Mouse (Mus musculus) intestine, embryonic 15.5 days (tissue): ENCODE measurements at regions not wholly inside any gene's neighbourhood (a gene's known extent, or its start where the extent isn't known, plus 50 kb on each side); places are given as distances from the start of the nearest gene placed in this dataset.

Source experiments
- ATAC-seq: fragments of 200-750 bp; cut with Nextera tagmentation; 2 replicates; pipeline ENCODE4 v1.8.0; 2017; ENCODE audit warnings: moderate TSS enrichment, moderate library complexity
- H3K27ac ChIP-seq: fragments of 300-500 bp; sonication (generic); 2 replicates; pipeline ENCODE4 v1.5.1; 2015; ENCODE audit warnings: mild to moderate bottlenecking, inconsistent platforms
- H3K27me3 ChIP-seq: fragments of 300-500 bp; sonication (generic); replicated peaks from 2 replicates; pipeline ENCODE4 v1.6.1; 2015; ENCODE audit warnings: inconsistent platforms
- H3K36me3 ChIP-seq: fragments of 300-500 bp; sonication (generic); 2 replicates; pipeline ENCODE4 v1.6.1; 2015; ENCODE audit warnings: inconsistent platforms
- H3K4me1 ChIP-seq: fragments of 300-500 bp; sonication (generic); replicated peaks from 2 replicates; pipeline ENCODE4 v1.6.1; 2015; ENCODE audit warnings: inconsistent platforms
- H3K4me2 ChIP-seq: fragments of 300-500 bp; sonication (generic); replicated peaks from 2 replicates; pipeline ENCODE4 v1.6.1; 2015; ENCODE audit warnings: mild to moderate bottlenecking, inconsistent platforms
- H3K4me3 ChIP-seq: fragments of 300-500 bp; sonication (generic); replicated peaks from 2 replicates; pipeline ENCODE4 v1.5.1; 2015; ENCODE audit warnings: inconsistent platforms
- H3K9ac ChIP-seq: fragments of 300-500 bp; sonication (generic); 2 replicates; pipeline ENCODE4 v1.6.1; 2015; ENCODE audit warnings: inconsistent platforms
- H3K9me3 ChIP-seq: fragments of 300-500 bp; sonication (generic); 2 replicates; pipeline ENCODE4 v1.6.1; 2016; ENCODE audit warnings: inconsistent platforms
- WGBS: fragments of 180-500 bp; shearing (Covaris S2); methylation state at CpG from one replicate; pipeline ENCODE4 v1.1.7; 2015; 5-methylcytosine and 5-hydroxymethylcytosine counted together

- Histone ChIP-seq H3K4me1 (no peaks in the 10 kb centered on the region), H3K9me3 (no peaks in the 10 kb centered on the region), H3K9ac (no peak overlapping the region), H3K27me3 (no peaks in the 10 kb centered on the region), H3K27ac (no peak overlapping the region), H3K36me3 (no peaks in the 10 kb centered on the region), H3K4me2 (no peak overlapping the region), H3K4me3 (no peak overlapping the region)
- 63% methylated on average over 2 of the region's 2 CpGs for WGBS
- ATAC-seq, result no peak
These were observed 115.0 kb downstream of the D3Ertd751e start for GRCm38 (mm10) chr3:41857446-41857845.

GRCm38 (mm10) chr3:41862674-41863073 is 120.3 kb downstream of the D3Ertd751e start:
- H3K4me1 ChIP-seq, result no peaks in the 10 kb centered on the region
- no peaks in the 10 kb centered on the region for H3K9me3 ChIP-seq
- no peak overlapping the region for H3K4me3 ChIP-seq
- no peak for ATAC-seq
- H3K27me3 ChIP-seq, result no peaks in the 10 kb centered on the region
- H3K36me3 ChIP-seq, result no peaks in the 10 kb centered on the region
- no peak overlapping the region for H3K27ac ChIP-seq
- no peak overlapping the region for H3K4me2 ChIP-seq
- no peak overlapping the region for H3K9ac ChIP-seq

GRCm38 (mm10) chr3:41908952-41909351 is 166.5 kb downstream of the D3Ertd751e start:
- no peak overlapping the region for H3K4me3 ChIP-seq
- no peaks in the 10 kb centered on the region for H3K9me3 ChIP-seq
- 80% methylated on average over 6 of the region's 6 CpGs for WGBS
- H3K36me3 ChIP-seq, result no peaks in the 10 kb centered on the region
- no peaks in the 10 kb centered on the region for H3K27me3 ChIP-seq
- no peak overlapping the region for H3K27ac ChIP-seq
- H3K9ac ChIP-seq, result no peak overlapping the region
- no peak for ATAC-seq
- H3K4me2 ChIP-seq, result no peak overlapping the region
- H3K4me1 ChIP-seq, result no peaks in the 10 kb centered on the region

GRCm38 (mm10) chr3:41913190-41913589 is 170.8 kb downstream of the D3Ertd751e start:
- H3K4me3 ChIP-seq, result no peak overlapping the region
- H3K36me3 ChIP-seq, result no peaks in the 10 kb centered on the region
- H3K4me1 ChIP-seq, result no peaks in the 10 kb centered on the region
- H3K27ac ChIP-seq, result no peak overlapping the region
- H3K9ac ChIP-seq, result no peak overlapping the region
- H3K4me2 ChIP-seq, result no peak overlapping the region
- H3K9me3 ChIP-seq, result no peaks in the 10 kb centered on the region
- no peak for ATAC-seq
- 83% methylated on average over 2 of the region's 2 CpGs for WGBS
- no peaks in the 10 kb centered on the region for H3K27me3 ChIP-seq

- Histone ChIP-seq H3K27me3 (no peaks in the 10 kb centered on the region), H3K9me3 (no peaks in the 10 kb centered on the region), H3K4me2 (no peak overlapping the region), H3K4me3 (no peak overlapping the region), H3K9ac (no peak overlapping the region), H3K36me3 (no peaks in the 10 kb centered on the region), H3K27ac (no peak overlapping the region), H3K4me1 (no peaks in the 10 kb centered on the region)
- ATAC-seq, result no peak
- 47% methylated on average over 4 of the region's 4 CpGs for WGBS
These were observed 197.4 kb downstream of the D3Ertd751e start for GRCm38 (mm10) chr3:41939843-41940242.

GRCm38 (mm10) chr3:41942964-41943363 is 200.6 kb downstream of the D3Ertd751e start:
- no peak for ATAC-seq

GRCm38 (mm10) chr3:41949404-41949803 is 207.0 kb downstream of the D3Ertd751e start:
- 71% methylated on average over 2 of the region's 2 CpGs for WGBS
- Histone ChIP-seq H3K27ac (no peak overlapping the region), H3K4me3 (no peak overlapping the region), H3K9ac (no peak overlapping the region), H3K4me2 (no peak overlapping the region), H3K27me3 (no peaks in the 10 kb centered on the region), H3K36me3 (no peaks in the 10 kb centered on the region), H3K9me3 (no peaks in the 10 kb centered on the region), H3K4me1 (no peaks in the 10 kb centered on the region)
- no peak for ATAC-seq

More at GRCm38 (mm10) chr3:41942964-41943363, 200.6 kb downstream of the D3Ertd751e start:
- no peak overlapping the region for H3K4me2 ChIP-seq
- H3K27me3 ChIP-seq, result no peaks in the 10 kb centered on the region
- H3K9me3 ChIP-seq, result no peaks in the 10 kb centered on the region
- H3K27ac ChIP-seq, result no peak overlapping the region
- no peak overlapping the region for H3K4me3 ChIP-seq
- WGBS, result 42% methylated on average over 6 of the region's 6 CpGs
- no peak overlapping the region for H3K9ac ChIP-seq
- no peaks in the 10 kb centered on the region for H3K36me3 ChIP-seq
- H3K4me1 ChIP-seq, result no peaks in the 10 kb centered on the region

- Histone ChIP-seq H3K4me3 (no peak overlapping the region), H3K4me2 (no peak overlapping the region), H3K36me3 (no peaks in the 10 kb centered on the region), H3K9ac (no peak overlapping the region), H3K27ac (no peak overlapping the region), H3K9me3 (no peaks in the 10 kb centered on the region), H3K4me1 (no peaks in the 10 kb centered on the region), H3K27me3 (no peaks in the 10 kb centered on the region)
- no peak for ATAC-seq
- WGBS, result 60% methylated on average over 3 of the region's 3 CpGs
These were observed 215.0 kb downstream of the D3Ertd751e start for GRCm38 (mm10) chr3:41957385-41957784.

GRCm38 (mm10) chr3:41960209-41960608 is 217.8 kb downstream of the D3Ertd751e start:
- no peak for ATAC-seq
- H3K4me3 ChIP-seq, result no peak overlapping the region
- H3K27me3 ChIP-seq, result no peaks in the 10 kb centered on the region
- WGBS, result 14% methylated on average over 2 of the region's 2 CpGs
- no peaks in the 10 kb centered on the region for H3K4me1 ChIP-seq
- H3K27ac ChIP-seq, result no peak overlapping the region
- no peak overlapping the region for H3K4me2 ChIP-seq
- H3K9ac ChIP-seq, result no peak overlapping the region
- H3K9me3 ChIP-seq, result no peaks in the 10 kb centered on the region
- H3K36me3 ChIP-seq, result no peaks in the 10 kb centered on the region

GRCm38 (mm10) chr3:41962923-41963322 is 220.5 kb downstream of the D3Ertd751e start:
- ATAC-seq, result no peak
- no peak overlapping the region for H3K27ac ChIP-seq
- H3K9ac ChIP-seq, result no peak overlapping the region
- WGBS, result 72% methylated on average over 7 of the region's 7 CpGs
- H3K27me3 ChIP-seq, result no peaks in the 10 kb centered on the region
- no peaks in the 10 kb centered on the region for H3K9me3 ChIP-seq
- no peaks in the 10 kb centered on the region for H3K4me1 ChIP-seq
- no peak overlapping the region for H3K4me3 ChIP-seq
- no peaks in the 10 kb centered on the region for H3K36me3 ChIP-seq
- no peak overlapping the region for H3K4me2 ChIP-seq

- H3K9me3 ChIP-seq, result no peaks in the 10 kb centered on the region
- ATAC-seq, result no peak
- no peaks in the 10 kb centered on the region for H3K27me3 ChIP-seq
- H3K9ac ChIP-seq, result no peak overlapping the region
- no peaks in the 10 kb centered on the region for H3K36me3 ChIP-seq
- 71% methylated on average over 5 of the region's 5 CpGs for WGBS
- H3K27ac ChIP-seq, result no peak overlapping the region
- no peak overlapping the region for H3K4me2 ChIP-seq
- H3K4me3 ChIP-seq, result no peak overlapping the region
- no peaks in the 10 kb centered on the region for H3K4me1 ChIP-seq
These were observed 264.4 kb downstream of the D3Ertd751e start for GRCm38 (mm10) chr3:42006672-42007265.

- Histone ChIP-seq H3K4me3 (no peak overlapping the region), H3K4me1 (no peaks in the 10 kb centered on the region), H3K27me3 (no peaks in the 10 kb centered on the region), H3K4me2 (no peak overlapping the region), H3K9ac (no peak overlapping the region), H3K27ac (no peak overlapping the region), H3K36me3 (no peaks in the 10 kb centered on the region), H3K9me3 (no peaks in the 10 kb centered on the region)
- ATAC-seq, result no peak
- 79% methylated on average over 5 of the region's 5 CpGs for WGBS
These were observed 280.8 kb downstream of the D3Ertd751e start for GRCm38 (mm10) chr3:42023187-42023586.

- no peaks in the 10 kb centered on the region for H3K4me1 ChIP-seq
- no peaks in the 10 kb centered on the region for H3K9me3 ChIP-seq
- H3K9ac ChIP-seq, result no peak overlapping the region
- H3K27me3 ChIP-seq, result no peaks in the 10 kb centered on the region
- 38% methylated on average over 4 of the region's 4 CpGs for WGBS
- ATAC-seq, result no peak
- H3K36me3 ChIP-seq, result no peaks in the 10 kb centered on the region
- H3K27ac ChIP-seq, result no peak overlapping the region
- no peak overlapping the region for H3K4me2 ChIP-seq
- H3K4me3 ChIP-seq, result no peak overlapping the region
These were observed 297.2 kb downstream of the D3Ertd751e start for GRCm38 (mm10) chr3:42039632-42040031.
